Mouse (Mus musculus): ENCODE measurements around the gene Mgea5.

The Mgea5 gene

GRCm38 (mm10) chr19:45731658-45732057 is 52.0 kb downstream of the Mgea5 start:
- no peak for DNase-seq (ENCODE audit: low spot score in 2 of 2)

- DNase-seq (ENCODE audit: low spot score in 2 of 2), result no peak
These were observed 53.6 kb downstream of the Mgea5 start for GRCm38 (mm10) chr19:45730042-45730441.

DNA sequence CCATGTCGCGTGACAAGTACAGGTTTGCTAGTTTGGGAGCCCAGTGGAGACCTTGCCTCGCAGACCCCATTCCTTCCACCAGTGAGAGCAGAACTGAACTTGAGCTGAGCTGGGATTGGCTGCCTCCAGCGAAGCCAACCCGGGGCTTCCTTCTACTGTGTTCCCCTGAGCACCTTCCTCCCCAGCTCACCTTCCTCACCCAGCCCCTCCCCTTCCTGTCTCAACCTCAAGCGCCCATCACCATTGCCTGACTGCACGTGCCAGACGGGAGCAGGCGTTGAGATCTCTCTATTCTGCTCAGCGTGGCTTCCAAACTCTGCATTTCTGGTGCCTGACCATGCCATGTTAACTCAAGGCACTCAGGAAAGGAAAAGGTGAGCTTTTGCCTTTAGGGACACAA is 56.4 kb downstream of the Mgea5 start:
- no peak for DNase-seq (ENCODE audit: low spot score in 2 of 2)

GRCm38 (mm10) chr19:45725677-45726277 is 57.9 kb downstream of the Mgea5 start:
- no peak for DNase-seq (ENCODE audit: low spot score in 2 of 2)

GRCm38 (mm10) chr19:45722188-45722587 is 61.4 kb downstream of the Mgea5 start:
- DNase-seq (ENCODE audit: low spot score in 2 of 2), result no peak

DNA sequence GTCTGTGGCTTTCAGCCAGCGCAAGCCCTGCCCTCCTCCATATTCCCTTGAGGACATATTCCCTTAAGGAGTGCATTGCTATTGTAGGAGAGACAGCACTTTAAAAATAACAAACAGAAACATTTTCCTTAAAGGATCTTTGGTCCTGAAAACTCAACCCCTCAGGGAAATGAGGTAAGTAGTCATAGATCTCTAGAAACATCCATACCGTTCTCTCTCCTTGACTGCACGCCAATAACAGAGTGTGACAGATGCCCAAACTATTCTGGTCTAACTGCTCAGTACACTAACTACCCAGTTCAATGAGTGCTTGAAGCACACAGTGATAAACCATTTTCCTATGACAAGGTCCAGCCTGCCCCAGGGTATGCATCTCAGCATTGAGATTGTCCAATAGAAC is 65.4 kb downstream of the Mgea5 start:
- no peak for DNase-seq (ENCODE audit: low spot score in 2 of 2)

- DNase-seq (ENCODE audit: low spot score in 2 of 2), result peak; percentile 23 to 40
These were observed 66.0 kb downstream of the Mgea5 start for GRCm38 (mm10) chr19:45717493-45718220.

DNA sequence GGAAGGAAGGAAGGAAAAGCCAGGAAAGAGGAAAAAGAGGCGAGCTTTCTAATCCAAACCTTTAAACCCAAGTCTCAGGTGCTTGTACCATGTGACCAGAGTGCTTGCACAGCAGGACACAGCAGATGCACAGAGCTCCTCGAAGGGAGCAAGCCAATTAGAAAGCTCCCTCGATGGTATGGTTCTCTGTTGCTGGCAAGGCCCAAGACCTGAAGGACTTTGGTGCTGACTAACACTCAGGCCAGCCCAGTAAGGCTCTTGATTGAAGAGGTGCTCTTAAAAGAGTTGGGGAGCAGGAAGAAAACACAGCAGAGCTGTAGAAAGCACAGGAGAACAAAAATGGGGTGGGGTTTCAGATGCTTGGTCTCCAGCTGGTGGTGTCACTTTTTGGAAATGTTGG is 74.9 kb downstream of the Mgea5 start:
- DNase-seq (ENCODE audit: low spot score in 2 of 2), result no peak

Data from frontal cortex, postnatal 36 days (tissue).